Mouse (Mus musculus): Measurements from ENCODE around the gene Pawr.

- TF ChIP-seq CTCF (IDR thresholded peaks at IDR 0.05; ENCODE audit: low read depth, low read length) (no peak), POLR2A (IDR thresholded peaks at IDR 0.05; ENCODE audit: insufficient read depth, low read length) (no peak), EP300 (IDR thresholded peaks at IDR 0.05; ENCODE audit: insufficient read depth, low read depth, low read length) (no peak)
These were observed 24.8 kb downstream of the Pawr start for GRCm38 (mm10) chr10:108356601-108357187.

All from ES-Bruce4 (cell line).